Mouse (Mus musculus): ENCODE measurements at regions not wholly inside any gene's neighbourhood (a gene's known extent, or its start where the extent isn't known, plus 50 kb on each side); places are given as distances from the start of the nearest gene placed in this dataset.

DNA sequence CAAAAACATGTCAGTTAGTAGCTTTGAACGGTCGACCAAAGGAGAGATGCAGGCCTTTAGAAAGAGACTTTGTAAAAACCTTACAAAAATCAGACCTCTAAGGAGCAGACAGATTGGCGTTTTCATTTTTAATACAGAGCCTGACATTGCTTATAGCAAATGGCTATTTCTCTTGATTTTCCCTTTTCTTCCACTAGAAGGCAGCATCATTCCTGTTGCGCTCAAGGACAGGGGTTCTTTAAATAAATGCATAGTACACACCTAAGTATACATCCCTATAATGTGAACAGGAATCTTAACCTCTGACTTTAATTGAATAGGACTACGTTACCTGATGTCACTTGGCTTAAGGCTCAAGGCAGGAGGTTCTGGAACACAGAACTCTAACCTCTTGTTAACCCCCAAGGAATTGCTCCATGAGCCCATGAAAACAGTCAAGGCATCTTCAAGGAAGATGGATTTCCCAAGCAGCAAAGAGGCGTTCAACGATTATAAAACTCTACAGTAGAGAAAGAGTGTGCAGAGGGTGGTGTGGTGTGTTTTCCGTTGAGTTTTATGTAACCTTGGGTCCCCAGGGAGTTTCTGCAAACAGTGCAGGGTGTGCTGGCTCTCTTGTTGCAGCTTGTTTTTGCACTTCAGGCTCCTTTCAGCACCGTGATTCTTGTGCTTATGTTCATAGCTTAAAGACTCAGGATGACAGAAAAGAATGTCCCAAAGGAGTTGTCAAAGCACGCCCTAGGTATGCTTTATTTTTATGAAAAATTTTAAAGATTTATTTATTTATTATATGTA is 124.1 kb upstream of the Zfp648 start:
- no peak for DNase-seq (ENCODE audit: low spot score in 2 of 2)

DNA sequence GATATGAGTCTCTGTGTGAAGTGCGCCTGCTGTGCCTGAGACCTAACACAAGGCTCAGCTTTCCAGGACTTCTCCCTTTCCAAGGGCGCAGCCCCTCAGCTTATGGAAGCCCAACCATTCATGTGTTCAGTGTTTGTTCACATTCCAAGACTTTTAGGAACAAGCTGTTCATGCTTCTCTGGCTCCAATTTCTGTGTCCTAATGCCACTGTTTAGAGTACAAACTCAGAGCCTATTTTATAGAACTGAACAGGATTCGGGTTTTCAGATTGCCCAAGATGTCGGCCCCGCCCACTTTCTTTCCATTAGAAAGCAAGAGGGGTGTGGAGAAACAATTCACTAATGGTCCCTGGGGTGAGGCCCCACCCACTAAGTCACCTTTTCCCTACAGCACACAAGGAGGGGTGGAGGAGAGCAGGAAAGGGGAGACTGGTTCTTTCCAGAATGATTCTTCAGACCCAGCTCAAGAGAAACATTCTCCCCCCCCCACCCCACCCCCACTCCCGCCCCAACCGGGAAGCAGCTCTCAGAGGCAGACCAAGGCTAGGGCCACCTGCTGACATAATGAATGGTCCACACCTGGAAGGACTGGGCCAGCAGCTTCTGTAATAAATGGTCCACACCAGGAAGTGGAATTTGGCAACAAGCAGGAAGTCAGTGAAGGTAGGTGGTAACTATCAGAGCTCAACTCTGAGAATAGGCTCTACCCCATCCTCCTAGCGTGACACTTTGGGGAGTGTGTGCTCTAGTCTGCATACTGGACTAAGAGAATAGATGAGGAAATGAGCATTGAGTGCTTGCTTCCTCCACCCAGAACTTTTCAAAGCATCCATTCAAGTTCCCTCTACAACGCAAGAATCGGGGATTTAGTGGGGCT is 120.2 kb upstream of the Zfp648 start:
- DNase-seq (ENCODE audit: low spot score in 2 of 2) = no peak

DNA sequence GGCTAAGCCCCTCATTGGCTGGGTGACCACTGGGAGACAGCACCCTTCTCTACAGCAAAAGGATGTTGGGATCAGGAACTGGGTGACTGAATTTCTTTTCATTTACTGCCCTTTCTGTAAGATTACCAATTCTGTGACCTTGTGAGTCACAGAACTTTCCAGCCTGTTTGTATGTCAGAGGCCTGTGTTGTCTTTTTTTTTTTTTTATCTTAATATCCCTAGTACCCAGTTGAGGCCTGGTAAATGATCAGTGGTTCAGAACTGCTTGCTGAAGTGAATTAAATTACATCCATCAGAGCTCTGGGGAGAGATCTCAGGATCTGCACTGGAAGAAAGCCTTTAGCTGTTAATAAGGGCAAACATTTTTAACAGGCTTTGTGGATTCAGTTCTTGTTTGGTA is 114.8 kb upstream of the Zfp648 start:
- DNase-seq (ENCODE audit: low spot score in 2 of 2) = no peak

DNA sequence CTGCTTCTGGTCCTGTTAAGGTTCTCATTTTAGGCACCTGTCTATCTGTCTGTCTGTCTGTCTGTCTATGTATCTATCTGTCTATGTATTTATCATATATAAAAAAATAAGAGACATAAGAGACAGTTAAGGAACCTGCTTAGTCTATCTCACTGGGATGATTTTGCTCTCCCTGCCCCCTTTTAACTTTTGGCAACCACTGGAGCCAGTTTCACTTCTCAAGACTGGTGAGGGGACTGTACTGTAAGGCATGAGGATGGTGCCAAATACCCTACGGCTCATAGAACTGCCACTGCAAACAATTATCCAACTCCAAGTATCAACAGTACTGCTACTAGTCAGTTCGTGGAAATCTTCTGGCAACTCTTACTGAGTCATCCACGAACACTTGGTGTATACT is 111.2 kb upstream of the Zfp648 start:
- no peak for DNase-seq (ENCODE audit: low spot score in 2 of 2)

DNA sequence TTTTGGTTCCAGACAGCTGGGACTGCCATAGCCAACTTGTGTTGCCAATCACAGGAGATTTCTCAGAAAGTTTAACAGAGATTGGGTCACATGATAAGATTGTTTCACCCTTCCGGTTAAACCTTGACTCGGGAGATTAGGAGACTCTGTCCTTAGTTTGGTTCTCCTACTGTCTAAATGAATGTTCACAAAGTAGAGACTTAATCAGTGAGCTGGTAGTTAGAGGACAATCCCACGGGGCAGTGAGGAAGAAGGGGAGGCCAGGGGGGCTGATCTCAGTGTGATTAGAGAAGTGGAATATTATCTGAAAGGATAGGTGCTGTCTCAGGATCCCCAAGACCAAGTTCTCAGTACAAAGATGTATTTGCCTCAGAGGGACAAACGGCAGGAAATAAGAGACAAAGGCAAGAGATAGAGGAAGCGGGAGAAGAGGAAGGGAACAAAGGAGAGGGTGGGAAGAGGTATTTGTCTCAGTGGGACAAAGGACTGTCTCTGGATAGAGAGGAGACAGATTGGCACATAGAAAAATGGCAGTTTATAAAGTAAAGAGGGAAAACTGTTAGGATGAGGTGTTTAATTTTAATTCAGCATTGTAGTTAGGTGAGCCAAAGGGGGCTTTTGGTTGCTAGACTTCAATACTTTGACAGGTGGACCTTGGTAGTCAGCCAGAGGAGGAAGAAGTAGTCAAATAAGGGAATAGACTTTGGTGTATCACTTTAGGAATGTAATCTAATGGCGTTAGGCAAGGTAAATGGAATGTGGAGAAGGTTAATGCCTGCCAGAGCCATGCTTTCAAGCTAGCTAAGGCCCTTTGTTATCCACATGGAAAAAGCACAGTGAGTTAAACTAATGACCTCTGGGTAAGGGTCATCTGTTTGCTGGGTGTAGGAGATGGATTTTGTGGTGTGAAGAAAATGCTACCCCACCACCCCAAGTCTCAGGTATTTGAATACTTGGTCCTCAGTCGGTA is 110.2 kb upstream of the Zfp648 start:
- DNase-seq (ENCODE audit: low spot score in 2 of 2) = no peak

DNA sequence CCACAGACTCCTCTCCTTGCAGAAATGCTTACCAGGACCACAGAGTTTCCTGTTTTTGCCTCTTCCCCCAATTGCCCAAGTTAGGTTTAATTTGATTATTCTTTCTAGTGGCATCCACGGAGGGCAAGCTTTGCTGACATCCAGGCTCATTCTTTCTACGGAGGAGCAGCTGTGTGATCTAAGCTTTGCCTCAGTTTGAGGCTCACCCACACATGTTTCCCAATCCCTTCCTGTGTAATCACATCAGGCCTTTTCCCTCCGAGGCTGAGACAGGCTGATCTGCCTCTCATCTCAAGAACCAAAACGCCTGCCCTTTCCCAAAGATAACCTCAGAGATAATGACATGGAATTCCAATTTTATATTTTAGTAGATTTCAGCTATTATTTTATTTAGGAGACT is 107.4 kb upstream of the Zfp648 start:
- DNase-seq (ENCODE audit: low spot score in 2 of 2) = no peak

DNA sequence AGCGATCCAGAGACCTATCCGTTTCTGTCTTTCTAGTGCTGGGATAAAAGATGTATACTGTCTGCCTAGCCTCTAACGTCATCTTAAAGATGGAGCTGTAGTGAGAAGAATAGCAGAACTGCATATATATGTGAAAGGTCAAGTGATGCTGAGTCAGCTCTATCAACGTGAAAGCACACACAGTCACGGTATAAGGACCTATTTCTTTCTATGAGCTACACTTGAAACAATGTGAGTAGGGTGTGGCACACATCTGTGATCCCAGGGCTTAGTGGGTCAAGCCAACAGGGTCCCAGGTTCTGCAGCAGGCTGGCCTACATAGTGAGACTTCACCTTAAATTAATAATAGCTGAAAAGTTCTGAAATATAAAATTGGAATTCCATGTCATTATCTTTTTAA is 106.6 kb upstream of the Zfp648 start:
- DNase-seq (ENCODE audit: low spot score in 2 of 2) = no peak

DNA sequence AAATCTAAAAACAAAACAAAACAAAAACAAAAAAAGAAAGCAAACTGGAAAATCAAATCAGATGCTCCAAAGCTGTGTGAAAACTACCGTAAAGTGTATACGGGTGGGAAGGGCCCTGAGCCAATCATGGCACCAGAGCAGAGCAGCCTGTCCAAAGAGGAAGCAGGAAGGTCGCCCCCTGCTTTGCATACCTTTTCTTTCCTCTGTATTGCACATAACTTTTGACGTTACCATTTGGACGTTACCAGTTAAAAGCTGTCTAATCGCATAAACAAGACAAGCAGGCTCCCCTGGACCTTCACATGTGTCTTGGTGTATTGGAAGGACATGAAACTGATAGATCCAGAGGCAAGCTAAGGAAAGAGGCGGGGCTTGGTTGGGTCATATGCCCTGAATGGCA is 104.9 kb upstream of the Zfp648 start:
- no peak for DNase-seq (ENCODE audit: low spot score in 2 of 2)

DNA sequence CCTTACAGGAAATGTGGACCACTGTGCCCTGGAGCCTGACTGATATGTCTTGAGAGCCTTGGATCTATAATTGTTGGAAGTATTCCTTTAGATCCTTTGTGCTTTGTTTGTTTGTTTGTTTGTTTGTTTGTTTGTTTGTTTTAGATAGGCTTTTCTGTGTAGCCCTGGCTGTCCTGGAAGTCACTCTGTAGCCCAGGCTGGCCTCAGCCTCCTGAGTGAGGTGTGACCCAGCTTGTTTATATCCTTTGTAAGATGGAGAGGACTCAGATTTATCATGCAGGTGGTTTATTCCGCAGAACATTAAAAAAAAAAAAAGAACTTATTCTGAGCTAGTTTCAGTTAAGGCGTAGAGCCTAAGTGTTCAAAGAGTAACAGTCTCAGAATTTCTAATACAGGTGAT is 104.1 kb upstream of the Zfp648 start:
- DNase-seq (ENCODE audit: low spot score in 2 of 2) = no peak

DNA sequence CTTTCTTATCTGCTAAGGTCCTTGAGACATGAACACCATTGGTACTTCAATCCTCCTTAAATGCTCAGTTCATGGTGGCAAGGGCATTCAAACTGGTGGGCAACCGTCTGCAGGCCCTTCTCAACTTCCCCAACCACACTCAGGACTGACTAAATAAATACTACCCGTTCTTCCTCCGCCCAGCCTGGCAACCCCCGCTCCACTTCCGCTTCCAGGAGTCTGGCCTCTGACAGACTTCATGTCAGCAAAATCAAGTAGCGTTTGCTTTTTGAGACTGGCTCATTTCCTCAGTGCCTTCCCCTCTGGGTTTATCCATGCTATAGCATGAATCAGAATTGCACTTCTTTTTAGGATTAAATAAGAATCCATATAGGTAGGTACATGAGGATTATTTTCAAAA is 103.3 kb upstream of the Zfp648 start:
- DNase-seq (ENCODE audit: low spot score in 2 of 2) = peak in 1 of 2 experiments; percentile 25

DNA sequence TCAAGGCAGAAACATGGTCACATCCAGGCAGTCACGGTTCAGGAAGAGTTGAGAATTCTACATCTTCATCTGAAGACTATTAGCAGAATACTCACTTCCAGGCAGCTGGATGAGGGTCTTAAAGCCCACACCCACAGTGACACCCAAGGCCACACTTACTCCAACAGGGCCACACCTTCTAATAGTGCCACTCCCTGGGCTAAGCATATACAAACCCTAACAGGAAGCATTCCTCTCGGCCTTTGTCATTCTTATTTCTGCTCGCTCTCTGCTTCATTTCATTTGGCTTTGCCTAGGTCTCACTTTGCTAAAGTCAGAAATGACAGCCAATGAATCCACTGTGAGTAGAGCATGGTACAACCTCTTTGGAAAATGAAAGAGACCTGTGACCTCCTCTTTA is 100.4 kb upstream of the Zfp648 start:
- no peak for DNase-seq (ENCODE audit: low spot score in 2 of 2)

DNA sequence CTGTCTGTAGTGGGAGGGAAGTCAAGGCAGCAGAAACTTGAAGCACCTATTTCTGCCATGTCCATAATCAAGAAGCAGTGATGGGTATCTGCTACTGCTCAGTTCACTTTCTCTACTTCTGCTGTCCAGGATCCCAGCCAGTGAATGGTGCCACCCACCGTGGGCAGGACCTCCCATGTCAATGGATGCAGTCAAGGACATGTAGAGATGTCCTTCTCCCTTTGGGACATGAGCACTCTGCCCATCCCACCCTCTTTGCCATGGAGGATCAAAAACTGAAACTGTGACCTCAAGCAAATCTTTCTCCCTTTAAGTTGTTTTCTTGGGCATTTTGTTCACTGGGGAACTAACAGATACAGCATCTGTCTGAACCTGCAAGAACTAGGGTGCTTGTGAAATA is 99.6 kb upstream of the Zfp648 start:
- DNase-seq (ENCODE audit: low spot score in 2 of 2) = no peak

DNA sequence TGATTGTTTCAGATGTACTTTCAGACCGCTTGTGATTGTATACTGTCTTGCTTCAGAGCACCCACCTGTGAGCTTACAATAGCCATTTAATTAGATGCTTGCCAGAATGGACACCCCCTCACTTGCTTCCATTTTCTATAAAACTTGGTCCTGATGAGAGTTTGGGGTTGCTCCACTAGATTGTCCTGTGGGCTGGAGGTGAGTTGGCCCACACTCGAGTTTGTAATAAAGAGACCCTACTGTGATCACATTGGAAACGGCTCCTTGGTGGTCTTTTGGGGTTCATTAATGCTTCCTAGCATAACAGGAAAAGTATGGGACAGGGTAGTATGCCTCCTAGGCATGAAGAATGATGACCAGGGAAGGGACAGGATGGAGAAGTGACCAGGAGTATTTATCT is 98.8 kb upstream of the Zfp648 start:
- DNase-seq (ENCODE audit: low spot score in 2 of 2) = no peak

DNA sequence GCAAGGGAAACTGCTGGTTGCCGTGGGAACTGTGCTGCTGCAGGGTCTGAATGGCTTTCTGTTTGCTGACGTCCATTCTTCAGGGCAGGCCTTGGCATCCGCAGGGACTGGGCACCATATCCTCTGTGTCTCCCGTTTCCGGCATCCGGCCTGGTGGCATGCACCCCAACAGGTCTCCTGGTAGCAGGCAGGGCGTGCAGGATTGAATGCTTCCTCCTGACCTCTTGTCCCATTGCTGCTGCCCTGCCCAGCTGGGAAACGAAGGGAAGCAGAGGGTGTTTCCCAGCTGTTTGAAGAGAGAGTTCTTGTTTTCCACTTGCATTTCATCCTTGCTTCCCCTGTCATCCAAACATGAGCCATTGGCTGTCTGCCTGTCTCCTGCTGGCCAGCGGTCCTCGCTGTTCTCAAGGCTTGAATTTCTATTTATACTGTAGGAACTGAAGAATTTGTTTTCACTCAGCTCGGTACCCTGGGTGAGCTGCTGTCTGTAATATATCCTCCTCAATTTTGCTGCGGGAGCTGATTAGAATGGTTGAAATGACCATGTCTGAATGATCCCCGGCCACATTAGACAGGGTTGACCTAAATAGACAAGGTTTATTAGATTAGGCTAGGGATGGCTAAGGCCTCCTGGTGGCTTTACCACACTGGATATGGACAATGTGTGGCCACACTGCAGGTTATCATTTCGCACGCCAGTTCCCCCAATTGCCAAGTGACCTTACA is 98.0 kb upstream of the Zfp648 start:
- no peak for DNase-seq (ENCODE audit: low spot score in 2 of 2)

DNA sequence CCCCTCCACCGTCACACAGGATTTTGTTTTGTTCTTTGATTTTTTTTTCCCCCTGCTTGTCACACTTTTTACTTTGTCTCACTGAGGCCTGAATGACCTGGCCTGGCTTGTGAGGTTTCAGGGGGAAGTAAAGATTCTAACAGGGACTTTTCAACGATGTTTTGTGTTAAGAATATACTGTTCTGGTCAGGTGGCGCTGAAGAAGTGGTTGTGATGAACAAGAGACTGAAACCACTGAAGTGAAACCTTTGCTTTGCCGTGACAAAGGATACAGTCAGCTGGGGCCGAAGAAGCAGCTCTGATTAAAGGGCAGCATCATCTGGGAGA is 97.4 kb upstream of the Zfp648 start:
- DNase-seq (ENCODE audit: low spot score in 2 of 2) = no peak

DNA sequence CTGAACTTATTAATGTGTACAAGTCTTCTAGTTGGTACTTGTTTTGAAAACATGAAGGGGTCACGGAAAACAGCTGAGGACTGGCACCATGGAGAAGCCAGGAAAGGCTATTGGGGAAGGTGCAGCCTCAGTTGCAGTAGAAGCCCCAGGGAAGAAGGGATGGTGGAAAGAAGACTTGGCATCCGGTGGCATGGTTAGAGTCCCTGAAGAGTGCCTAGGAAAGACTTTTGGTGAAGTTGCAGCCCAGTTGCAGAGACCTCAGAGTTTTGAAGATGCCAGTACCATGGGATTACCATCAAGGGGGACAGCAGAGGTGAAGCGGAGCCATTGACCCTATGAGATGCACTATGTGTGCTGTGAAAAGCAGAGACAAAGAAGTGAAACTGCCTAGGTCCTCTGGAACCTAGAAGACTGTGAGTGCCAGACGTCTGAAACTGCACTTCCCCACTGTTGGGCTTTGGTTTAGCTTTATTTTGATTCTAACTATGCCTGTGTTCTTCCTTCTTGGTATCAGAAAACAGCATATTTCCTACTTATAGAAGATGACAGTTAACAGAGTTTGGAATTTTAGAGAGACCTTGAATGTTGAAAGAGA is 96.9 kb upstream of the Zfp648 start:
- no peak for DNase-seq (ENCODE audit: low spot score in 2 of 2)

DNA sequence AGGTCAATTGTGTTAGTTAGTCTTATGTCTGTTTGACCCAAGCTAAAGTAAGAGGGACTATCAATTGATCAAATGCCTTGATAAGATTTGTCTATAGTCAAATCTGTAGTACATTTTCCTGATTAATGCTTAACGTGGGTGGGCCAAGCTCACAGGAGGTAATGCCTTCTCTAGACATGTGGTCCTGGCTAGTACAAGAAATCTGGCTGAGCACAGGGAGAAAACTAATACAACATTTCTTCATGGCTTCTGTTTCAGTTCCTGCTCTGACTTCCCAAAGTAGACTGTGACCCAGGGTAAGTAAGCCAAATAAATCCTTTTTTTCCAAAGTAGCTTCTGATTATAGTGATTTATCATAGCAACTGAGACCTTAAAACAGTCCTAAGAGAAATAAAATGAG is 96.2 kb upstream of the Zfp648 start:
- no peak for DNase-seq (ENCODE audit: low spot score in 2 of 2)

DNA sequence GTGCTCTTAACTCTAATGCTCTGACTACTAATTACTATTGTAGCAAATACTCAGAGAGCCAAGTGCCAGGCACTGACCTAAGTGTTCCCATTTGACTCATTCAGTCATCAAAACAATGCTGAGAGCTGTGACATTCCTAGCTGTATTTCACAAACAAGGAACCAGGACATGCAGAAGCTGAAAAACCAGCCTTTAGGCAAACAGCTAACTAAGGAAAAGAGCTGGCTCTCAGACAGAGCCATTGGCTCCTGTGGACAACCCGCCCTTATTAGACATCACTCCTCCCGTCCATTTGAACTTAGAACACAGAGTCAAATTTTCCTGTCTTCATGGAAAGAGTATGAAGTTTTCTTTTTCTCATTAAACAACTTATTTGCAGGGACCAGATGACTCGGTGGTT is 88.5 kb upstream of the Zfp648 start:
- DNase-seq (ENCODE audit: low spot score in 2 of 2) = no peak

DNA sequence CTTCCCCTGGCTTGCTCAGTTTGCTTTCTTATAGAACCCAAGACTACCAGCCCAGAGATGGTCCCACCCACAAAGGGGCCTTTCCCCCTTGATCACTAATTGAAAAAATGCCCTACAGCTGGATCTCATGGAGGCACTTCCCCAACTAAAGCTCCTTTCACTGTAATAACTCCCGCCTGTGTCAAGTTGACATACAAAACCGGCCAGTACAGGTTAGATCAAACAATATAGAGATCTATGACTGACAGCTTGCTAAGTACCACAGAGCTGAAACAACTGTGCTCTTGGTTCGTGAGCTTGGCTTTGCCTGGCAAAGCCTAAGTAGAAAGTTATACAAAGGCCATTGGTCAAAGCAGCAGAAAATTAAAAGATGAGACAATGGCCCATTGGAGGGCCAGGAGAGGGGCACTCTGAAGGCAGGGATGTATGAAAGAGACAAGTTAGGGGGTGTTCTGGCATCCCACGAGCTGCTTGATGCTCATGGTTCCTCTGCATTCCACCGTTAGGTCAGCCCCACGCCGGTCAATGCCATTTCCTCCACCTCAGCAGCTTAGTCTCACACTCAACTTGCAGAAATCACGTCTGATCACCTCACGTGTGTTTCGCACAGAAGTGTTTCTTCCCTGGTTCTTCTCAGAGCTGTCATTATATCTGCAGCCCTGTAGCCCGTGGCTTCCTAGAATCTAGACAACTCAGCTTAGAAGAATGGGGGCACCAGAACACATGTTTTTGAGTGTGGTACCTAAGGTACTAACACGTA is 87.5 kb upstream of the Zfp648 start:
- DNase-seq (ENCODE audit: low spot score in 2 of 2) = no peak

DNA sequence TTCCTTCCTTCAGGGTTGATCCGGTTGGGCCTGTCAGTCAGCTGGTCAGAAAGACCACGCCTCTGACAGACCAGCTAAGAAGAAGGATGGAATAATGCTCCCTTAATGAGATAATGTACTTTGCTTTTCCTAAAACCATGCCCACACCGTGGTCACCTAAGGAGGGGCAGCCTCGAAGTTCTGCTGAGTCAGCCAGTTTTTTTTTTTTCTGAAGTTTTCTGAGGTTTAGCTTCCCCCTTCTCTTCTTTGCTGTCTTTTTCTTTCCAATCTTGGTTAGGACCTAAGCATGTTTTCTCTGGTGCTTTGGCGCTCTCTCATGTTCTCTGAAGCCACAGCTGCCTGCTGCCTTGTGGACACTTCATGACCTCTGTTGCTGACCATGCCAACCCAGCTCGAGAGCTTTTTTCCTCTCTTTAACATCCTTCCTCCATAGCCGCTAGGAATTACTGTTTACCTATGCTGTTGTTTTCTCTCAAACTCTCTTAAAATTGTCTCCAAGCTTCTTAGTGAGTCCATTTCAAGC is 84.7 kb upstream of the Zfp648 start:
- no peak for DNase-seq (ENCODE audit: low spot score in 2 of 2)

Data from spleen, postnatal 14 days (tissue).